Mouse (Mus musculus): Measurements from ENCODE around the gene Il18bp. TPM values are rescaled to one million over a fixed set of nuclear protein-coding genes. Genes with fewer than 3 reads are reported as not detected.
A peak's percentile ranks its signal among the peaks of the same experiment; 100 is the strongest.

The Il18bp gene
- polyA plus RNA-seq, 1 experiment: 11.2 TPM

GRCm38 (mm10) chr7:101982735-101983134 lies 35.8 kb downstream of the Il18bp start:
- 20% methylated on average over 1 of the region's 1 CpGs for WGBS
- Histone ChIP-seq H3K4me3 (ENCODE audit: low read depth, low read length) (no peak overlapping the region), H3K36me3 (ENCODE audit: control insufficient read depth, insufficient read depth, low read length) (peaks cover 19% of the 10 kb centered on the region), H3K4me1 (ENCODE audit: control insufficient read depth, insufficient read depth, insufficient read length, low read length) (peaks cover 14% of the 10 kb centered on the region), H3K27ac (ENCODE audit: insufficient read depth, low read depth, low read length) (peak overlapping the region; percentile 70; the same call in 1 of the 2 replicates), H3K27me3 (ENCODE audit: control insufficient read depth, insufficient read depth, low read length) (no peaks in the 10 kb centered on the region)
- TF ChIP-seq POLR2A (IDR thresholded peaks at IDR 0.05; ENCODE audit: low read depth, low read length) (no peak; the same call in 1 of the 2 replicates), CTCF (IDR thresholded peaks at IDR 0.05; ENCODE audit: extremely low read depth, insufficient read length, insufficient replicate concordance, low read depth, low read length) (no peak)

- 12% methylated on average over 2 of the region's 2 CpGs for WGBS
- TF ChIP-seq POLR2A (IDR thresholded peaks at IDR 0.05; ENCODE audit: low read depth, low read length) (no peak), CTCF (IDR thresholded peaks at IDR 0.05; ENCODE audit: extremely low read depth, insufficient read length, insufficient replicate concordance, low read depth, low read length) (no peak)
- no peak overlapping the region for H3K27ac ChIP-seq (ENCODE audit: insufficient read depth, low read depth, low read length)
Measured at GRCm38 (mm10) chr7:101974505-101974904, 44.0 kb downstream of the Il18bp start.

GRCm38 (mm10) chr7:101973730-101974129 lies 44.8 kb downstream of the Il18bp start:
- peak overlapping the region; percentile 70 for H3K27ac ChIP-seq (ENCODE audit: insufficient read depth, low read depth, low read length)
- TF ChIP-seq POLR2A (IDR thresholded peaks at IDR 0.05; ENCODE audit: low read depth, low read length) (no peak), CTCF (IDR thresholded peaks at IDR 0.05; ENCODE audit: extremely low read depth, insufficient read length, insufficient replicate concordance, low read depth, low read length) (no peak)
- 58% methylated on average over 3 of the region's 3 CpGs for WGBS

More at GRCm38 (mm10) chr7:101974505-101974904, 44.0 kb downstream of the Il18bp start:
- Histone ChIP-seq H3K4me3 (ENCODE audit: low read depth, low read length) (no peak overlapping the region), H3K27me3 (ENCODE audit: control insufficient read depth, insufficient read depth, low read length) (no peaks in the 10 kb centered on the region), H3K36me3 (ENCODE audit: control insufficient read depth, insufficient read depth, low read length) (peaks cover 8% of the 10 kb centered on the region), H3K4me1 (ENCODE audit: control insufficient read depth, insufficient read depth, insufficient read length, low read length) (peaks cover 24% of the 10 kb centered on the region; the same call in 1 of the 2 replicates)

GRCm38 (mm10) chr7:101971721-101972120 lies 46.8 kb downstream of the Il18bp start:
- peaks cover 28% of the 10 kb centered on the region; the same call in 1 of the 2 replicates for H3K4me1 ChIP-seq (ENCODE audit: control insufficient read depth, insufficient read depth, insufficient read length, low read length)
- WGBS: 17% methylated on average over 2 of the region's 2 CpGs
- TF ChIP-seq POLR2A (IDR thresholded peaks at IDR 0.05; ENCODE audit: low read depth, low read length) (no peak), CTCF (IDR thresholded peaks at IDR 0.05; ENCODE audit: extremely low read depth, insufficient read length, insufficient replicate concordance, low read depth, low read length) (no peak)
- H3K36me3 ChIP-seq (ENCODE audit: control insufficient read depth, insufficient read depth, low read length): peaks cover 5% of the 10 kb centered on the region; the same call in 1 of the 2 replicates
- no peak overlapping the region for H3K4me3 ChIP-seq (ENCODE audit: low read depth, low read length)
- H3K27ac ChIP-seq (ENCODE audit: insufficient read depth, low read depth, low read length): peak overlapping the region; percentile 92
- H3K27me3 ChIP-seq (ENCODE audit: control insufficient read depth, insufficient read depth, low read length): no peaks in the 10 kb centered on the region

More at GRCm38 (mm10) chr7:101973730-101974129, 44.8 kb downstream of the Il18bp start:
- Histone ChIP-seq H3K27me3 (ENCODE audit: control insufficient read depth, insufficient read depth, low read length) (no peaks in the 10 kb centered on the region), H3K4me3 (ENCODE audit: low read depth, low read length) (no peak overlapping the region), H3K36me3 (ENCODE audit: control insufficient read depth, insufficient read depth, low read length) (peaks cover 8% of the 10 kb centered on the region), H3K4me1 (ENCODE audit: control insufficient read depth, insufficient read depth, insufficient read length, low read length) (peaks cover 28% of the 10 kb centered on the region; the same call in 1 of the 2 replicates)

- TF ChIP-seq CTCF (IDR thresholded peaks at IDR 0.05; ENCODE audit: extremely low read depth, insufficient read length, insufficient replicate concordance, low read depth, low read length) (no peak), POLR2A (IDR thresholded peaks at IDR 0.05; ENCODE audit: low read depth, low read length) (no peak)
- under 1% methylated on average over 19 of the region's 19 CpGs for WGBS
Measured at GRCm38 (mm10) chr7:101970821-101971461, 47.5 kb downstream of the Il18bp start.

GRCm38 (mm10) chr7:101970429-101970775 lies 48.1 kb downstream of the Il18bp start:
- Histone ChIP-seq H3K36me3 (ENCODE audit: control insufficient read depth, insufficient read depth, low read length) (peaks cover 2% of the 10 kb centered on the region; the same call in 1 of the 2 replicates), H3K4me1 (ENCODE audit: control insufficient read depth, insufficient read depth, insufficient read length, low read length) (peaks cover 30% of the 10 kb centered on the region; the same call in 1 of the 2 replicates), H3K27me3 (ENCODE audit: control insufficient read depth, insufficient read depth, low read length) (no peaks in the 10 kb centered on the region), H3K4me3 (ENCODE audit: low read depth, low read length) (peak overlapping the region; percentile 83), H3K27ac (ENCODE audit: insufficient read depth, low read depth, low read length) (peak overlapping the region; percentile 96)
- WGBS: 2% methylated on average over 16 of the region's 17 CpGs
- TF ChIP-seq POLR2A (IDR thresholded peaks at IDR 0.05; ENCODE audit: low read depth, low read length) (peak; percentile 4; the same call in 1 of the 2 replicates), CTCF (IDR thresholded peaks at IDR 0.05; ENCODE audit: extremely low read depth, insufficient read length, insufficient replicate concordance, low read depth, low read length) (no peak)

More at GRCm38 (mm10) chr7:101970821-101971461, 47.5 kb downstream of the Il18bp start:
- Histone ChIP-seq H3K27me3 (ENCODE audit: control insufficient read depth, insufficient read depth, low read length) (no peaks in the 10 kb centered on the region), H3K4me1 (ENCODE audit: control insufficient read depth, insufficient read depth, insufficient read length, low read length) (peaks cover 28% of the 10 kb centered on the region; the same call in 1 of the 2 replicates), H3K4me3 (ENCODE audit: low read depth, low read length) (peak overlapping the region; percentile 83), H3K36me3 (ENCODE audit: control insufficient read depth, insufficient read depth, low read length) (peaks cover 2% of the 10 kb centered on the region; the same call in 1 of the 2 replicates), H3K27ac (ENCODE audit: insufficient read depth, low read depth, low read length) (peak overlapping the region; percentile 92)

- TF ChIP-seq CTCF (IDR thresholded peaks at IDR 0.05; ENCODE audit: extremely low read depth, insufficient read length, insufficient replicate concordance, low read depth, low read length) (no peak), POLR2A (IDR thresholded peaks at IDR 0.05; ENCODE audit: low read depth, low read length) (peak; percentile 37; the same call in 1 of the 2 replicates)
- H3K4me1 ChIP-seq (ENCODE audit: control insufficient read depth, insufficient read depth, insufficient read length, low read length): peaks cover 28% of the 10 kb centered on the region; the same call in 1 of the 2 replicates
- no peaks in the 10 kb centered on the region for H3K27me3 ChIP-seq (ENCODE audit: control insufficient read depth, insufficient read depth, low read length)
- H3K36me3 ChIP-seq (ENCODE audit: control insufficient read depth, insufficient read depth, low read length): no peaks in the 10 kb centered on the region
- under 1% methylated on average over 51 of the region's 53 CpGs for WGBS
- H3K4me3 ChIP-seq (ENCODE audit: low read depth, low read length): peak overlapping the region; percentile 83
- H3K27ac ChIP-seq (ENCODE audit: insufficient read depth, low read depth, low read length): peak overlapping the region; percentile 96
Measured at GRCm38 (mm10) chr7:101969694-101970428, 48.6 kb downstream of the Il18bp start.
